Mouse (Mus musculus): Measurements from ENCODE around the gene Rfx1.

The Rfx1 gene

DNA sequence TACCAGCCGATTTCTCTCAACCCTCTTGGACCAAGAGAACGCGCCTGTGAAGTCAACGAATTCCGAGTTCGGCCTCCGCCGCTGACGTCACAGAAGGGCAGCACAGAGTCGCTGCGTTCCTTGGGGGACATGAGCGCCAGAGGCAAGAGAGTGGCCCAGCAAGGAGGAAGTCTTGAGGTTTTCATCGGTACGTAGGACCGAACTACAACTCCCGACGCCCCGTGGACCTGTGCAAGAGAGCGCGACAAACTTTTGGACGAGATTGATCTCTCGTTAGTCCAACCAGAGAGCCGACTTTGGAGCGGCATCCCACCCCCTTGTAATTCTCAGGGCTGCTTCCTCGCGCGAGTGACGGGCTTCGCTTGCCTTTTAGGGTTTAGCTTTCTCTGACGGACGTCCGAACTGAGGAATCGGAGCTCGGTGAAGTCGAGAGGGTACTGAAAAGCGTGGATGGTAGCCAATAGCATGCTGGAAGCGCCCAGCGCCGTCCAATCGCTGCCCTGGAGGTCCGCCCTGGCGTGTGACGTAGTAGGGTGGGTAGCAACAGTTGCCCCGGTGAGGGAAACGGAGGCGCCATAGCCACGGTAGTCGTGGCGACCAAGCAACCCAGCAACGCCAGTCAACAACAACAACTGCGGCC, at the start of gene Rfx1:
Gene Rfx1 (plus strand): TSS at position 544 of the 640 bp plus-strand sequence.
- DNase-seq (ENCODE audit: low spot score): peak; percentile 100

DNA sequence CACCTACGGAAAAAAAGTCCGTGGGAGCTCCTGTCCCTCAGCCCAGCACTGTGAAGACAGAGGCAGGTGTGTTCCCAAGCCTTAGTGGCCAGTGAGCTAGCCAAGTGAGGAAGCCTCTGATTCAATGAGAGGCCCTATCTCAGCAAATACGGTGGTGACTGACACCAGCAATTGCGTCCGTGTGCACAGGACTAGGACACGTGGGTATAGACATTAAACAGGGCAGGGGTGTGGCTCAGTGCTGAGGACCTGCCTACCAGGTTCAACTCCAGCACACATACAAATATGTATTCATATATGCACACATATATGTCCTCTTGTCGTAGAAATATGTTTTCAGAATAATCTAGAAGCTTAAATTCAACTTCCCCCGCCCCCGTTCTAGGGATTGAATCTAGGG, 46.9 kb upstream of the Rfx1 start:
- DNase-seq (ENCODE audit: low spot score): no peak

DNA sequence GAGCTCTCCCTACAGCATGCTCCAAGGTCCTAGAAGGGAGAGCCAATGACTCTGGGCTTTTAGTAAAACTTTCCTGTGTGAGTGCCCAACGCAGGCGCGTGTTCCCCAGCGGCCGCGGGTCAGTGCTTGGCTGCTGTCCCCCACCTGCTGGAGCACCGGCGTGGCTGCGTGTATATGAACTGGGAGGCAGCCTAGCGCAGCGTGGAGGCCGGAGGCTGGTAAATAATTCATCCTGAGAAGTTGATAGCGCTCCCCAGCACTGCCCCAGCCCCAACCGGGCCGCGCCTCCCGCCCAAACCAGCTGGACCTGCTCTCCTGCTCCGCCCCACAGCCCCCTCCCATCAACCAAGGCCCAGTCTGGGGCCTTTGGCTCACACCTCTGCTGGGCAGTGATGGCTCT, 45.5 kb upstream of the Rfx1 start, which contains the start of gene Palm3:
Gene Palm3 (plus strand): TSS at position 376 of the 400 bp plus-strand sequence.
- no peak for DNase-seq (ENCODE audit: low spot score)

GRCm38 (mm10) chr8:84021569-84021968, 45.1 kb upstream of the Rfx1 start:
- DNase-seq (ENCODE audit: low spot score): no peak

DNA sequence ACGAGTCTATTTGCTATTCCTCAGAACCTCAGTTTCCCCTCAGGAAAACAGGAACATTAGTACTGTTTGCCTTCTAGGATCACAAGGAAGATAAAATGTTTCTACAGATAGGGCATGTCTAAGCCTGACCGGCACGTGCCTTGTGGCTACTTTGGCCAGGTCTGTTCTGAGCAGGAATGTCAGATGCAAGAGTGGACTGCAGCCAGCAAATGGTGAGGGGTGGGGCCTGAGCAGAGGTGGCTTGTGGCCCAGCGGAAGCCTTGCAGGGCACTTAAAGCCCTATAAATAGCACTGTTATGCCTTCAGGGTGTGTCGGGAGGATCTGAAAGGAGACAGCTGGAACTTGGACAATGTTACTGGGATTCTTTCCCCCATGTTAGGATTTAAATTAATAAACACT, 43.5 kb upstream of the Rfx1 start:
- peak; percentile 70 for DNase-seq (ENCODE audit: low spot score)

DNA sequence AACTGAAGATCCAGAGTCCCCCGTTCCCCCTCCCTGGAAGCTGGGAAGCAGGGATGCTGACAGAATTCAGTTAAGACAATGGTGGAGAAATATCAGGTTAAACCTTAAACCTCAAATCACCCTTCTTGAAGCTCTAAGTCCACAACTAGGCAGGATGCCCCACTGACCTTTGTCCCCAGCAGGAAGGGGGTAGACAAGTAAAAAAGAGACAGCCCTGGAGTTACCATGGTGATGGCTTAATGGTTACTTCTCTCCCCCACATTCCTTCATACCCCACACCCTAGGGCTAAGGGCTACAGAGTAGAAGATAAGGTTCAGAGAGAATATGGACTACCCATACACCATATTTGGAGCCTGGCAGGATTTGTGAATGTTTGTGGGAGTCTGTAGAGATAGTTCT, 43.0 kb upstream of the Rfx1 start:
- no peak for DNase-seq (ENCODE audit: low spot score)

GRCm38 (mm10) chr8:84024171-84024570, 42.5 kb upstream of the Rfx1 start:
- DNase-seq (ENCODE audit: low spot score): no peak

- no peak for DNase-seq (ENCODE audit: low spot score)
These were observed 40.8 kb upstream of the Rfx1 start for GRCm38 (mm10) chr8:84025863-84026262.

DNA sequence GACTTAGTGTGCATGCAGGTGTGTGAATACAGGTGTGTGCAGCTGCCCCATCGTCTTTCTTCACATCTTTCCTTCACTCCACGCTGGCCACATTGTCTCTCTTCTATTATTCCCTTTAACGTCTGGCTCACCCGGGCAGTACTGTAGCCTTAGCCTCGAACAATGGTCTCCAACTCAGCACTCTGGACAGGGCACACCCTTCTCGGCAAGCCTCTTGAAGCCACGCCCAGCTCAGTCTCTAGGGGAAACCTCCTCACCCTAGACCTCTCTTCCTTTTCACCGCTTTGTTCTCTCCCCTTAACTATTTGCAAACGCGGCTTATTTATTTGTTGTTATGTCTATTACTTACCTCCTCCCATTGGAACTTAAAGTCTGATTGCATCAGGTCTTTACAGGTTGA, 39.2 kb upstream of the Rfx1 start:
- peak; percentile 57 for DNase-seq (ENCODE audit: low spot score)

GRCm38 (mm10) chr8:84029272-84029671, 37.4 kb upstream of the Rfx1 start:
- DNase-seq (ENCODE audit: low spot score): no peak

DNA sequence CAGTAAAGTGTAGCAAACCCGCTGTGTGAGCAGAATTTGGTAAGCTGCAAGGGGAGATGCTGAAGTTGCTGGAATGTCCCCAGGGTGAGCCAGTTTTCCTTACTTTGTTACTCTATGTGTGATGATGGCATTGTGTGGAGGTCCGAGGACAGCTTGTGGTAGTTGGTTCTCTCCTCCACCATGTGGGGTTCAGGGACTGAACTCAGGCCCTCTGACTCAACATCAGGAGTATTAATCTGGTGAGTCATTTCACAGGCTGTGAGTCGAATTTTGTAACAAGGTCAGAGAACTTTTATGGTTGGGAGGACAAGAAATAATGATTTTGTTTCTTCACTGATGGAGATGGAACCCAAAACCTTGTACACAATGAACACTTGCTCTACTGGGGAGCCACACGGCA, 33.9 kb upstream of the Rfx1 start:
- DNase-seq (ENCODE audit: low spot score): no peak

DNA sequence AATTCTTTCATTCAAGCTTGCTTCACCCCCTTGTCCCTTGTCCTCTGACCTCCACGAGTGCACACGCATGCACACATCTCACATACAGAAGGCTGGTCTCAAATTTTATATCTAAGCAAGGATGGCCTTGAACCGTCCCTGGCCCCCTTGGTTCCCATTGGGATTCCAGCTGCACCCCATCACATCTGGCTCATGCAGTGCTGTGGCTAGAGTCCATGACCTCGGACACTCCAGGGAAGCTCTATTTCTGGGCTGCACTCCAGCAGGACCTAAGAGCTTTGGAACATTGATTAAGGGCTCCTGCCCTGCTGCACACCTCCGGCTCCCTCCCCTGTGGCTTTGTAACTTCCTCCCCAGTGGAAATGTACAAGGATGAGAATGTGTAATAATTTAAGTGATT, 28.6 kb upstream of the Rfx1 start:
- no peak for DNase-seq (ENCODE audit: low spot score)

GRCm38 (mm10) chr8:84039050-84039449, 27.6 kb upstream of the Rfx1 start:
- DNase-seq (ENCODE audit: low spot score): peak; percentile 78

- no peak for DNase-seq (ENCODE audit: low spot score)
These were observed 24.3 kb upstream of the Rfx1 start, which contains the start of gene Il27ra for GRCm38 (mm10) chr8:84042066-84042947. Gene Il27ra, minus strand, starts transcription at chr8:84042589.

DNA sequence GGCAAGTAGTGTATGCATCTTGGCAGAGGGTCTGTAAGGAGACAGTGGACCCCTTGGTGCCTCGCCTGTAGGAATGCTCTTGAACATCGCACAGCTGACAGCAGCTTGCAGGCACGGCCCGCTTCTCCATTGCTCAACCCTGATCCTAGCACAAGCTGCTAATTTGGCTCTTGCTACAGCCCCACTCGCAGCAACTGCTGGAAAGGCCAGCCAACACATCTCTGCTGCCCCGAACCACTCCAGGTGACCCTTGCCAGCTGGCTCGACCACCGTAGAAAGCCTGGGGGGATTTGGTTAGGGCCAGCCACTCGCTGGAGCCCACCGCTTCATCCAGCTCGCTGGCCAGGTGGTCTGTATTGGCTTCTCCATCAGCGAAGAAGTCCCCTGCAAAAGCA, 23.7 kb upstream of the Rfx1 start:
- DNase-seq (ENCODE audit: low spot score): no peak

- DNase-seq (ENCODE audit: low spot score): no peak
These were observed 22.5 kb upstream of the Rfx1 start for GRCm38 (mm10) chr8:84044103-84044502.

GRCm38 (mm10) chr8:84044900-84045299, 21.7 kb upstream of the Rfx1 start, which contains the start of gene Rln3:
Gene Rln3, minus strand, starts transcription at chr8:84045000.
- no peak for DNase-seq (ENCODE audit: low spot score)

DNA sequence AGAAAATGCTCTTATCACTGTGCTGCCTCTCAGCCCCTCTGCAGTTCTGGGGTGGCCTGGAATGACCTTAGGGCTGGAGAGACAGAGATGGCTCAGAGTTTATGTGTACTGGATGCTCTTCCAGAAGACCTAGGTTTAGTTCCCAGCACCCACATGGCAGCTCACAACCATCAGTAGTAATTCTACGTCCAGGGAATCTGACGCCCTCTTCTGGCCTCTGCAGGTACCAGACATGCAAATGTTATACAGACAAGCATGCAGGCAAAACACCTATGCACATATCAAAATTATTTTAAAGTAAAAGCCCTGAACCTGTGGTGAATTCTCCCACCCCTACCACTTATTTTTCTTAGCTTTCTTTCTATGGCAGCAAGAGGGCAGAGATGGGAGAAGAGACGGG, 20.1 kb upstream of the Rfx1 start:
- no peak for DNase-seq (ENCODE audit: low spot score)

- DNase-seq (ENCODE audit: low spot score): no peak
These were observed 18.5 kb upstream of the Rfx1 start for GRCm38 (mm10) chr8:84048171-84048570.

DNA sequence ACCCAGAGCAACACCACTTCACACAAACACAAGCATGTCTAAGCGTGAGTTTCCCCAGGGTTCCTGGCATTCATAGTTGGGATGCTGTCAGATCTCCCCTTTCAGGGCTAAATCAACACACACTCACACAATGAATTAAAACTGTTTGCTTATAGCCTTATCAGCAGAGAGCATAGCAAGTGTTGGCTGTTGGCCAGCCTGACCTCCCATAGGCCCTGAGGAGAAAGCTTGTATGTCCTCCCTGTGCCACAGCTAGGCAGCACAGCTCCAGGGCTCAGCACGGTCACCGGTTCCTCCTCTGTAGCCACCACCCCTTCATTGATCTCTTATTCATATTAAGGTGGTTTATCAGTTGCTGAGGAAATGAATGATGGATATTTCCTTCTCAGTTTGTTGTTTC, 13.9 kb upstream of the Rfx1 start:
- DNase-seq (ENCODE audit: low spot score): no peak

GRCm38 (mm10) chr8:84053229-84053628, 13.4 kb upstream of the Rfx1 start:
- DNase-seq (ENCODE audit: low spot score): no peak

DNA sequence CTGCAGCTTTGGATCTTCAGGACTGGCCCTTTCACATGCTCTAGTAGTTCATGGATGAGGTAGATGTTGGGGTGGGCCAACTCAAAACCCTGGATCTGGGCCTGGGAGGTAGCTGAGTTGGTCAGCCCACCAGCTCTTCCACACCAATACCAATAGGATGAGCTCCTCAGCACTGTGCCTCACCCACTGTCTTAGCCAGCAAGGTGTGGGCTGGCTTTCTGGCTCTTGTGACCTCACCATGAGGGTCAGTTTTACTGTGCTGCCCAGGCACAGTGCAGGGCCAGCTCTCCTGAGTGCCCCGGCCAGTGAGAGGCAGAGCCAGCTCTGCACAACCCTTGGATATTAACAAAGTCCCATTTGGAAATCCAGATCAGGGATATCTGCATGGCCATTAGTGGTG, 8.8 kb upstream of the Rfx1 start:
- no peak for DNase-seq (ENCODE audit: low spot score)

DNA sequence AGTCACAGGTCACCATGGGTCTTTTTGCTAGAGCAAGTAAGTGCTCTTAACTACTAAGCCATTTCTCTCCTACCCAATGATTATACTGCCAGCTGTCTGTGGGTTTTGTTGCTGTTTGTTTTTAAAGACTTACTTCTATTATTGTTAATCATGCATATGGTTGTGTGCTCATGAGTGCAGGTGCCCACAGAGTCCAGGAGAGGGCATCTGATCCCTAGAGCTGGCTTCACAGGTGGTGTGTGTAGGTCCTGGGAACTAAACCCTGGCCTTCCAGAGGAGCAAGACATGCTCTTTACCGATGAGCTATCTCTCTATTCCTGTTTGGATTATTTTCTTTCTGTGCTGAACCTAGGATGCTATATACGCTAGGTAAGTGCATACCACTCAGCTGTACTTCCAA, 7.4 kb upstream of the Rfx1 start:
- DNase-seq (ENCODE audit: low spot score): no peak
